Mouse (Mus musculus) neural tube, embryonic 14.5 days (tissue): ENCODE measurements around the gene Tcn2. TPM values are rescaled to one million over a fixed set of nuclear protein-coding genes. Genes with fewer than 3 reads are reported as not detected.

ENCODE experiments used
- ATAC-seq: fragments of 200-750 bp; cut with Nextera tagmentation; 2 replicates; pipeline ENCODE4 v1.8.0; 2017; ENCODE audit warnings: low read depth, mild to moderate bottlenecking, moderate TSS enrichment, moderate library complexity
- H3K27ac ChIP-seq: fragments of 300-500 bp; sonication (generic); 2 replicates; pipeline ENCODE4 v1.5.1; 2014; ENCODE audit warnings: low read depth, mild to moderate bottlenecking, control low read depth, low read length, moderate library complexity, mixed read lengths
- H3K27me3 ChIP-seq: fragments of 300-500 bp; sonication (generic); 2 replicates; pipeline ENCODE4 v1.6.1; 2014; ENCODE audit warnings: low read length; ENCODE audit not compliant: control insufficient read depth, insufficient read depth
- H3K36me3 ChIP-seq: fragments of 300-500 bp; sonication (generic); 2 replicates; pipeline ENCODE4 v1.6.1; 2014; ENCODE audit warnings: low read length, mixed read lengths; ENCODE audit not compliant: control insufficient read depth, insufficient read depth
- H3K4me1 ChIP-seq: fragments of 300-500 bp; sonication (generic); 2 replicates; pipeline ENCODE4 v1.6.1; 2014; ENCODE audit warnings: low read length; ENCODE audit not compliant: control insufficient read depth, insufficient read depth
- H3K4me2 ChIP-seq: fragments of 300-500 bp; sonication (generic); 2 replicates; pipeline ENCODE4 v1.6.1; 2014; ENCODE audit warnings: mild to moderate bottlenecking, low read depth, low read length, control low read depth
- H3K4me3 ChIP-seq: fragments of 300-500 bp; sonication (generic); 2 replicates; pipeline ENCODE4 v1.5.1; 2014; ENCODE audit warnings: low read depth, low read length, control low read depth, mixed read lengths
- H3K9ac ChIP-seq: fragments of 300-500 bp; sonication (generic); replicated peaks from 2 replicates; pipeline ENCODE4 v1.6.1; 2014; ENCODE audit warnings: low read depth, mild to moderate bottlenecking, control low read depth, low read length, mixed read lengths
- H3K9me3 ChIP-seq: fragments of 300-500 bp; sonication (generic); 2 replicates; pipeline ENCODE4 v1.6.1; 2016; ENCODE audit warnings: low read length; ENCODE audit not compliant: control insufficient read depth
- WGBS: fragments of 180-500 bp; shearing (Covaris S2); extraction: QIAGEN DNeasy Blood & Tissue Kit; methylation state at CpG from one replicate; pipeline ENCODE4 v1.1.7; 2014; 5-methylcytosine and 5-hydroxymethylcytosine counted together
- polyA plus RNA-seq: library from polyadenylated mRNA; unstranded; fragments of >200 nt; fragmentation: Nextera tagmentation; extraction: Ambion mirVana; gene quantifications from 2 replicates; pipeline ENCODE4 v1.2.1, GENCODE M21; 2014

Tcn2 gene
- polyA plus RNA-seq, 1 experiment from 2014 or later: 15.4 TPM

DNA sequence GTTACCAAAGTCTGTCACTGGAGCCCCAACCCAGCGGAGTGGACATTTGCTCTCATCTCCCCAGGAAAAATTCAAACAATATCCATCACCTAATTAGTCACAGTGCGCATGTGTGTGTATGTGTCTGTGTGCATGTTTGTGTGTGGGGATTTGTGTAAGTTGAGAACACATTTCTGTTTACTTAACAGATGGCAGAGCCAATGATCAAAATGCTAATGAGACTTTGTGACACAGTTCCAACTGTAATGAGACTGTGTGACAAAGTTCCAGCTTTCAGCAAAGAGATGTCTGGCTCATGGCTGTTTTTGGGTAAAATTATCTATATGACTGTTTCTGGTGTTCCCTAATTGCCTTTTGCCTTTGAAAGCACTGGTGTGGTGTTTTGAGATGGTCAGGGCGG lies 4.4 kb upstream of the Tcn2 start:
- Histone ChIP-seq H3K9me3 (no peaks in the 10 kb centered on the region), H3K27ac (no peak overlapping the region), H3K4me1 (peaks cover 1% of the 10 kb centered on the region), H3K9ac (no peak overlapping the region), H3K4me3 (no peak overlapping the region), H3K4me2 (no peak overlapping the region), H3K27me3 (no peaks in the 10 kb centered on the region), H3K36me3 (no peaks in the 10 kb centered on the region)
- WGBS: 81% methylated on average over 3 of the region's 3 CpGs
- ATAC-seq: no peak

DNA sequence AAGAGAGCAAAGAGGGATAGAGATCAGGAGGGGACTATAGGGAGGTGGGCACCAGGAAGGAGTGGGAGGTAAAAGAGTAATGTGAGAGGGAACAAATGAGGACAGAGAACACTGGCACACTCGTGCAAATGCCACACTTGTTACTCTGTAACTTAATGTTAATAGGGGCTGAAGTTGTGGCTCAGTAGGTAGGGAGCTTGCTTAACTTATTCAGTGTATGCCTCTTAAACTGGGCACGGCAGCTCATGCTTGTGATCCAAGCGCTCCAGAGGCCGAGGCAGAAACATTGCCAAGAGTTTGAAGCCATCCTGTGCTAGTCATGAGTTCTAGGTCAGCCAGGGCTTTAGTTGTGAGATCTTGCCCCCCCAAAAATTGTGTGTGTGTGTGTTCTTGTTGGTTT lies 3.2 kb upstream of the Tcn2 start:
- Histone ChIP-seq H3K9me3 (no peaks in the 10 kb centered on the region), H3K4me3 (no peak overlapping the region), H3K9ac (no peak overlapping the region), H3K27me3 (no peaks in the 10 kb centered on the region), H3K27ac (no peak overlapping the region), H3K4me2 (no peak overlapping the region), H3K4me1 (peaks cover 4% of the 10 kb centered on the region), H3K36me3 (no peaks in the 10 kb centered on the region)
- WGBS: 78% methylated on average over 4 of the region's 4 CpGs
- no peak for ATAC-seq

DNA sequence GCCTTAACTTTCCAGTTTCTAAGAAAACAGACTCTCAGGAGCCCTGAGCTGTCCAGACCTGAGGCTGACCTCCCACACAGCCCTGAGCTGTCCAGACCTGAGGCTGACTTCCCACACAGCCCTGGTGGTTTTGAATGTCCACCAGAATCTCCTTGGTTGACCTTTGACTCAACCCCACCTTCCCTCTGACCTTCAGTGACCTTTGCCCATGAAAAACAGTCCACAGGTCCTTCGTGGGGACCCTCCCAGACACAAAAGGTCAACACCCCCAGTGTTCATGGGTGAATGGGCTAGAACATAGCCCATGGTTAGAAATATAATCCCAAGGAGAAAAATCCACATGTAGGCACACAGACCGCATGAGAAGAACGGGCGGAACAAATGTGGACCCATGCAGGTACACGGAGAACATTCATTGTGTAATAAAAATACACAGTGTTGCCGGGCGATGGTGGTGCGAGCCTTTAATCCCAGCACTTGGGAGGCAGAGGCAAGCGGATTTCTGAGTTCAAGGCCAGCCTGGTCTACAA lies 1.9 kb upstream of the Tcn2 start:
- Histone ChIP-seq H3K27ac (no peak overlapping the region), H3K27me3 (no peaks in the 10 kb centered on the region), H3K9ac (no peak overlapping the region), H3K36me3 (no peaks in the 10 kb centered on the region), H3K4me2 (no peak overlapping the region), H3K4me3 (no peak overlapping the region), H3K4me1 (peaks cover 4% of the 10 kb centered on the region), H3K9me3 (no peaks in the 10 kb centered on the region)
- no peak for ATAC-seq
- WGBS: 90% methylated on average over 9 of the region's 9 CpGs

DNA sequence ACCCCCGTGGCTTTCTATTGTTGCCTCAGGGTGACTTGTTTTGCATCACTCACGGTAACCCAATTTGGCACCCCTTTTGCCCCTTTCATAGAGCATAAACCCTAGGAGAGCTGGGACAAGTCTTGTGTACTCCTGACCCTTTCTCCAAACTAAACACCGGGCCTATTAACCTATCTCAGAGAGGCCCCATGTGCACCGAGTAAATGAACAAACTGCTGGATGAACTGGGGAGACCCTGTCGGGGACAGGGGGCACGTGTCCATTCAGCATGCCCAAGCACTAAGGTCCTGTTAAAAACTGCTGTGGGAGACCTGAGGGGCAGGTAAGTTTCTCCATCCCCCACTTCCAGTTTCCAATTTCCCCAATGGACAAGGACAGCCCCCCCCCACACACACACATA lies 1.0 kb downstream of the Tcn2 start:
- Histone ChIP-seq H3K9ac (0 out of 2 replicates have a peak overlapping the region, but pooled peaks have one; percentile 37), H3K4me3 (peak overlapping the region; percentile 33), H3K36me3 (no peaks in the 10 kb centered on the region), H3K9me3 (no peaks in the 10 kb centered on the region), H3K27ac (no peak overlapping the region), H3K4me2 (peak overlapping the region; percentile 72), H3K27me3 (no peaks in the 10 kb centered on the region), H3K4me1 (peaks cover 4% of the 10 kb centered on the region)
- no peak for ATAC-seq
- 22% methylated on average over 6 of the region's 6 CpGs for WGBS

DNA sequence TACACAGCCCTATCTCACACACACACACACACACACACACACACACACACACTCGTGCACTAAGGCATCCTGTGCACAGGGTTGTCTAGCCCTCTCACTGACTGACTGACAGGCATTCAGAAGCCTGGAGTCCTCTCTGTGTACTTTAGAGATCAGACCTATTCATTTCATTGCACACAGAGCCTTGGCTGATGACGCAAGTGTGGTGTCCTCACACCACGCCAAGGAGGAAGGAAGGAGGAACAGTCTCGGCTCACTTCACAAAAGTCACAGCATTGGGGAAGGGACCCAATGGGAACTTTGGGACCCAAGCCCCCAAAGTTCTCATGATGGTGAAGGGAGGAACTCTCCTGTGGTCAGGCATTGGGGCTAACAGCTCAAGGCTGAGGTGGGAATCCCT lies 1.9 kb downstream of the Tcn2 start:
- Histone ChIP-seq H3K4me2 (no peak overlapping the region), H3K27me3 (no peaks in the 10 kb centered on the region), H3K27ac (no peak overlapping the region), H3K4me1 (peaks cover 4% of the 10 kb centered on the region), H3K9ac (no peak overlapping the region), H3K9me3 (no peaks in the 10 kb centered on the region), H3K36me3 (no peaks in the 10 kb centered on the region), H3K4me3 (no peak overlapping the region)
- 88% methylated on average over 4 of the region's 4 CpGs for WGBS
- ATAC-seq: no peak

DNA sequence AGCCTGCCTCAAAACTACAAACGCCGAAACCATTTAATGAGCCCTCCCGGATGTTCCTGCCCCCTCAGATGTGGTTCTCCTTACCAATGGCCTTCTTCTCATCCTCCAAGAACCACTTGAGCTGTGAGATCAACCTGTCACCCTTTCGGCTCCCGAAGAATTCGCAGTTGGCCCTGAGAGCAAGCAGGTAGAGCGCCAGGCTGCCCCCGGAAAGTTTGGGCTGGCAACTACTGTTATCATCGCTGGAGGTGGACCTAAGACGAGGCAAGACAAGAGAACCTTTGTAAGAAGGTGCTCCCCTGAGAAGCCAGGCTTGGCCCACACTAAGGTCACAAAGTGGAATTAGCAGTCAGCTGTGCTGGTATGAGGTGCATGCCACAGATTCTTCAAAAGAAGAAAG lies 6.0 kb downstream of the Tcn2 start:
- H3K4me3 ChIP-seq: no peak overlapping the region
- 94% methylated on average over 10 of the region's 10 CpGs for WGBS
- H3K9me3 ChIP-seq: no peaks in the 10 kb centered on the region
- no peak overlapping the region for H3K9ac ChIP-seq
- H3K4me2 ChIP-seq: no peak overlapping the region
- no peaks in the 10 kb centered on the region for H3K27me3 ChIP-seq
- no peaks in the 10 kb centered on the region for H3K4me1 ChIP-seq
- H3K36me3 ChIP-seq: no peaks in the 10 kb centered on the region; the same call in 1 of the 2 replicates
- no peak for ATAC-seq
- H3K27ac ChIP-seq: no peak overlapping the region

DNA sequence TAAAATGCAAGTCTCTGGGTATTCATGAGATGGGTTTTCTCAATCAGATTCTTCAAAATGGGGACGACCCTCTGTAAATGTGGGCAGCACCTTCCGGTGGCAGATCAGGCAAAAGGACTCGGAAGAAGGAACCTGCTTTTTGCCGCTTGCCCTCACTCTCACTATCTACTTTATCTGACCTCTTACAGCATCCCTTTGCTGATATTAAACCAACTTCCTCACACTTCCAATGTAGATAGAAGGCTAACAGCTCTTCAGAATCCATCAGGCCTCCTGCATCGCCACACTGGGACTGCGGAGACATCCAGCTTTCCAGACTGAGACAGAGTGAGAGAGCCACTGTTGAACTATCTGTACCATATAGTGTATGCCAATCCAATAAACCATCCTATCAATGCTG lies 9.2 kb downstream of the Tcn2 start:
- H3K9me3 ChIP-seq: no peaks in the 10 kb centered on the region
- H3K27ac ChIP-seq: no peak overlapping the region
- H3K4me2 ChIP-seq: no peak overlapping the region
- no peaks in the 10 kb centered on the region; the same call in 1 of the 2 replicates for H3K36me3 ChIP-seq
- no peak overlapping the region for H3K4me3 ChIP-seq
- no peak for ATAC-seq
- no peaks in the 10 kb centered on the region for H3K4me1 ChIP-seq
- H3K9ac ChIP-seq: no peak overlapping the region
- WGBS: 94% methylated on average over 6 of the region's 6 CpGs
- no peaks in the 10 kb centered on the region for H3K27me3 ChIP-seq

DNA sequence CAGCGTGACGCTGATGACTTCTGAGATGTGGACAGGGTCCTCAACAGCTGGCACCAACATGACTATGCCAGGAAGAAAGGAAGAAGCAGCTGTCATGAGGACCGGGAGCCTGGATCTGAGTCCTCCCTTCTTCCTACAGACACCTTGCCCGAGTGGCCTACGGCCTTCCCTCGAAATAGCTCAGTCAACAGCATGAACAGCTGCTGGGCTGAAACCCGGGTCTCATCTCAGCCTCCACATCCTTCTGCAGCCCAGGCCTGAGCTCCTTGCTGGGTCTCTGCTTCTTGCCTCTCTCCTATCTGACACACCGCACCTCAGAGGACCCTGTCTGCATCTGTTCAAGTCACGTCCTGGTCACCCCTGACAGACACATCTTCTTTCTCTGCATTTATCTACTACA lies 9.8 kb downstream of the Tcn2 start:
- Histone ChIP-seq H3K4me3 (no peak overlapping the region), H3K9ac (no peak overlapping the region), H3K4me2 (no peak overlapping the region), H3K36me3 (no peaks in the 10 kb centered on the region; the same call in 1 of the 2 replicates), H3K27me3 (no peaks in the 10 kb centered on the region), H3K9me3 (no peaks in the 10 kb centered on the region), H3K27ac (no peak overlapping the region), H3K4me1 (no peaks in the 10 kb centered on the region)
- no peak for ATAC-seq
- WGBS: 95% methylated on average over 9 of the region's 9 CpGs

DNA sequence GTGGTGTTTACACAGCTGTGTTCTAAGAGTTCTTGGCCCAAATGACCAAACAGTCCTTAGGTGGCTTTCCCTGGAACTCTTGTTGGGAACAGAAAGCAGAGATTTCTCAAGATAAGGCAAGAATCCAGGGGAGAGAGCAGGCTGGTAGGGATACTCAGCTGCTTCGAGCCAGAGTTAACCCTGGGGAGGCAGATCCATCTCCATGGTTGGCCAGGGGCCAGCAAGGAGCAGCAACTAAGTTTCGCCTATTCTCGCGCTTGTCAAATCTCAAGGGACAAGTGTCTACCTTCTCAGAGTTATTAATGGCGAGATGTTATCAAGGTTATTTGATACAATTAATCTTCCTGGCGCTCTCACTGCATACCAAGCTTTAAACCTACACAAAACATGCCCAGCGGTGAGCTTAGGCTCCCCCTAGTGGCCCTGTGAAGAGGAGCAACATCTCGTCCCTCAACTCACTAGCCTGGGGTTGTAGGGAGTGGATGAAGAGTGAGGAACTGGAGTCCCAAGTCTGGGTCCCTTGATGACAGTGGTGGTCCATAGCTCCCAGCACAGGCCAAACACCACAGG lies 10.6 kb downstream of the Tcn2 start:
- Histone ChIP-seq H3K27me3 (no peaks in the 10 kb centered on the region), H3K4me2 (no peak overlapping the region), H3K36me3 (no peaks in the 10 kb centered on the region; the same call in 1 of the 2 replicates), H3K9me3 (no peaks in the 10 kb centered on the region), H3K4me1 (no peaks in the 10 kb centered on the region), H3K9ac (no peak overlapping the region), H3K27ac (no peak overlapping the region), H3K4me3 (no peak overlapping the region)
- WGBS: 36% methylated on average over 8 of the region's 8 CpGs
- ATAC-seq: 0 out of 2 replicates have a peak, but pooled peaks have one; percentile 46
